Mouse (Mus musculus): ENCODE results near the gene Rexo1. TPM values are rescaled to one million over a fixed set of nuclear protein-coding genes. Genes with fewer than 3 reads are reported as not detected.

The Rexo1 gene
- polyA plus RNA-seq, 1 experiment = 23.0 TPM

GRCm38 (mm10) chr10:80506222-80506621 lies 55.1 kb downstream of the Rexo1 start:
- Histone ChIP-seq H3K4me3 (ENCODE audit: insufficient read depth, poor library complexity, severe bottlenecking) (no peak overlapping the region), H3K27me3 (ENCODE audit: control insufficient read depth, insufficient read depth, insufficient read length) (peaks cover 34% of the 10 kb centered on the region)

GRCm38 (mm10) chr10:80504724-80505123 lies 56.6 kb downstream of the Rexo1 start:
- TF ChIP-seq MYOD1 (IDR thresholded peaks at IDR 0.05; ENCODE audit: control insufficient read depth, insufficient read length, low read depth) = no peak
- no peak for TF ChIP-seq MYOG (IDR thresholded peaks at IDR 0.05; ENCODE audit: control insufficient read depth, extremely low read depth, insufficient read length)
- TF ChIP-seq MAX (IDR thresholded peaks at IDR 0.05) = no peak
- TF ChIP-seq CEBPB (IDR thresholded peaks at IDR 0.05; ENCODE audit: low read depth) = no peak
- no peak for TF ChIP-seq CTCF (IDR thresholded peaks at IDR 0.05; ENCODE audit: control insufficient read depth, insufficient read depth, insufficient read length)
- no peak for TF ChIP-seq USF1 (IDR thresholded peaks at IDR 0.05; ENCODE audit: low read depth)
- TF ChIP-seq FOSL1 (IDR thresholded peaks at IDR 0.05; ENCODE audit: insufficient read depth, low read length, poor library complexity, severe bottlenecking) = no peak
- Histone ChIP-seq H3K79me3 (ENCODE audit: low read depth) (no peaks in the 10 kb centered on the region), H3K79me2 (ENCODE audit: control insufficient read depth, insufficient read depth) (no peaks in the 10 kb centered on the region), H3K4me3 (ENCODE audit: insufficient read depth, poor library complexity, severe bottlenecking) (no peak overlapping the region), H3K36me3 (ENCODE audit: control insufficient read depth, insufficient read depth) (no peaks in the 10 kb centered on the region), H3K27me3 (ENCODE audit: control insufficient read depth, insufficient read depth, insufficient read length) (peaks cover 49% of the 10 kb centered on the region), H3ac (ENCODE audit: control insufficient read depth, insufficient read length, low read depth) (no peak overlapping the region)

More at GRCm38 (mm10) chr10:80506222-80506621, 55.1 kb downstream of the Rexo1 start:
- Histone ChIP-seq H3K79me2 (ENCODE audit: control insufficient read depth, insufficient read depth) (no peaks in the 10 kb centered on the region), H3K79me3 (ENCODE audit: low read depth) (no peaks in the 10 kb centered on the region), H3K36me3 (ENCODE audit: control insufficient read depth, insufficient read depth) (no peaks in the 10 kb centered on the region), H3ac (ENCODE audit: control insufficient read depth, insufficient read length, low read depth) (no peak overlapping the region)
- TF ChIP-seq CTCF (IDR thresholded peaks at IDR 0.05; ENCODE audit: control insufficient read depth, insufficient read depth, insufficient read length) = peak; percentile 58
- no peak for TF ChIP-seq FOSL1 (IDR thresholded peaks at IDR 0.05; ENCODE audit: insufficient read depth, low read length, poor library complexity, severe bottlenecking)
- no peak for TF ChIP-seq MAX (IDR thresholded peaks at IDR 0.05)
- no peak for TF ChIP-seq MYOG (IDR thresholded peaks at IDR 0.05; ENCODE audit: control insufficient read depth, extremely low read depth, insufficient read length)
- TF ChIP-seq MYOD1 (IDR thresholded peaks at IDR 0.05; ENCODE audit: control insufficient read depth, insufficient read length, low read depth) = no peak

- Histone ChIP-seq H3ac (ENCODE audit: control insufficient read depth, insufficient read length, low read depth) (no peak overlapping the region), H3K4me3 (ENCODE audit: insufficient read depth, poor library complexity, severe bottlenecking) (no peak overlapping the region), H3K36me3 (ENCODE audit: control insufficient read depth, insufficient read depth) (no peaks in the 10 kb centered on the region), H3K27me3 (ENCODE audit: control insufficient read depth, insufficient read depth, insufficient read length) (peaks cover 59% of the 10 kb centered on the region), H3K79me2 (ENCODE audit: control insufficient read depth, insufficient read depth) (no peaks in the 10 kb centered on the region), H3K79me3 (ENCODE audit: low read depth) (no peaks in the 10 kb centered on the region)
- TF ChIP-seq MYOG (IDR thresholded peaks at IDR 0.05; ENCODE audit: control insufficient read depth, extremely low read depth, insufficient read length) = no peak
- TF ChIP-seq MYOD1 (IDR thresholded peaks at IDR 0.05; ENCODE audit: control insufficient read depth, insufficient read length, low read depth) = no peak
- no peak for TF ChIP-seq FOSL1 (IDR thresholded peaks at IDR 0.05; ENCODE audit: insufficient read depth, low read length, poor library complexity, severe bottlenecking)
- TF ChIP-seq CEBPB (IDR thresholded peaks at IDR 0.05; ENCODE audit: low read depth) = no peak
- no peak for TF ChIP-seq USF1 (IDR thresholded peaks at IDR 0.05; ENCODE audit: low read depth)
- no peak for TF ChIP-seq CTCF (IDR thresholded peaks at IDR 0.05; ENCODE audit: control insufficient read depth, insufficient read depth, insufficient read length)
- TF ChIP-seq MAX (IDR thresholded peaks at IDR 0.05) = no peak
Observed at GRCm38 (mm10) chr10:80503599-80504220, 57.6 kb downstream of the Rexo1 start.

- no peaks in the 10 kb centered on the region for H3K36me3 ChIP-seq (ENCODE audit: control insufficient read depth, insufficient read depth)
- no peak overlapping the region for H3ac ChIP-seq (ENCODE audit: control insufficient read depth, insufficient read length, low read depth)
- no peaks in the 10 kb centered on the region for H3K79me2 ChIP-seq (ENCODE audit: control insufficient read depth, insufficient read depth)
- TF ChIP-seq MYOG (IDR thresholded peaks at IDR 0.05; ENCODE audit: control insufficient read depth, extremely low read depth, insufficient read length) = no peak
- TF ChIP-seq USF1 (IDR thresholded peaks at IDR 0.05; ENCODE audit: low read depth) = no peak
- no peak for TF ChIP-seq MAX (IDR thresholded peaks at IDR 0.05)
- no peak overlapping the region for H3K4me3 ChIP-seq (ENCODE audit: insufficient read depth, poor library complexity, severe bottlenecking)
- H3K79me3 ChIP-seq (ENCODE audit: low read depth) = no peaks in the 10 kb centered on the region
- peaks cover 67% of the 10 kb centered on the region for H3K27me3 ChIP-seq (ENCODE audit: control insufficient read depth, insufficient read depth, insufficient read length)
Observed at GRCm38 (mm10) chr10:80502819-80503314, 58.5 kb downstream of the Rexo1 start.

- Histone ChIP-seq H3K36me3 (ENCODE audit: control insufficient read depth, insufficient read depth) (no peaks in the 10 kb centered on the region), H3K4me3 (ENCODE audit: insufficient read depth, poor library complexity, severe bottlenecking) (no peak overlapping the region), H3K79me2 (ENCODE audit: control insufficient read depth, insufficient read depth) (no peaks in the 10 kb centered on the region), H3K79me3 (ENCODE audit: low read depth) (no peaks in the 10 kb centered on the region), H3ac (ENCODE audit: control insufficient read depth, insufficient read length, low read depth) (no peak overlapping the region), H3K27me3 (ENCODE audit: control insufficient read depth, insufficient read depth, insufficient read length) (peaks cover 67% of the 10 kb centered on the region)
- TF ChIP-seq USF1 (IDR thresholded peaks at IDR 0.05; ENCODE audit: low read depth) (no peak), MYOG (IDR thresholded peaks at IDR 0.05; ENCODE audit: control insufficient read depth, extremely low read depth, insufficient read length) (no peak), MAX (IDR thresholded peaks at IDR 0.05) (no peak), FOSL1 (IDR thresholded peaks at IDR 0.05; ENCODE audit: insufficient read depth, low read length, poor library complexity, severe bottlenecking) (no peak), MYOD1 (IDR thresholded peaks at IDR 0.05; ENCODE audit: control insufficient read depth, insufficient read length, low read depth) (no peak), CTCF (IDR thresholded peaks at IDR 0.05; ENCODE audit: control insufficient read depth, insufficient read depth, insufficient read length) (no peak), CEBPB (IDR thresholded peaks at IDR 0.05; ENCODE audit: low read depth) (no peak)
Observed at GRCm38 (mm10) chr10:80502291-80502690, 59.1 kb downstream of the Rexo1 start.

GRCm38 (mm10) chr10:80496421-80496820 lies 64.9 kb downstream of the Rexo1 start:
- Histone ChIP-seq H3K36me3 (ENCODE audit: control insufficient read depth, insufficient read depth) (no peaks in the 10 kb centered on the region), H3K79me2 (ENCODE audit: control insufficient read depth, insufficient read depth) (no peaks in the 10 kb centered on the region), H3K79me3 (ENCODE audit: low read depth) (no peaks in the 10 kb centered on the region), H3K27me3 (ENCODE audit: control insufficient read depth, insufficient read depth, insufficient read length) (peaks cover 97% of the 10 kb centered on the region), H3K4me3 (ENCODE audit: insufficient read depth, poor library complexity, severe bottlenecking) (no peak overlapping the region), H3ac (ENCODE audit: control insufficient read depth, insufficient read length, low read depth) (no peak overlapping the region)
- no peak for TF ChIP-seq MYOD1 (IDR thresholded peaks at IDR 0.05; ENCODE audit: control insufficient read depth, insufficient read length, low read depth)
- no peak for TF ChIP-seq CEBPB (IDR thresholded peaks at IDR 0.05; ENCODE audit: low read depth)
- TF ChIP-seq FOSL1 (IDR thresholded peaks at IDR 0.05; ENCODE audit: insufficient read depth, low read length, poor library complexity, severe bottlenecking) = no peak
- TF ChIP-seq CTCF (IDR thresholded peaks at IDR 0.05; ENCODE audit: control insufficient read depth, insufficient read depth, insufficient read length) = no peak
- no peak for TF ChIP-seq MAX (IDR thresholded peaks at IDR 0.05)
- no peak for TF ChIP-seq USF1 (IDR thresholded peaks at IDR 0.05; ENCODE audit: low read depth)
- no peak for TF ChIP-seq MYOG (IDR thresholded peaks at IDR 0.05; ENCODE audit: control insufficient read depth, extremely low read depth, insufficient read length)
